Mouse (Mus musculus) liver, embryonic 15.5 days (tissue): ENCODE data around the gene Ppp1r27. TPM values are rescaled to one million over a fixed set of nuclear protein-coding genes. Genes with fewer than 3 reads are reported as not detected.

ENCODE experiments used
- ATAC-seq: fragments of 200-750 bp; cut with Nextera tagmentation; 2 replicates; pipeline ENCODE4 v1.8.0; 2017; ENCODE audit warnings: moderate number of reproducible peaks, mild to moderate bottlenecking, moderate library complexity; ENCODE audit not compliant: insufficient read depth
- H3K27ac ChIP-seq: fragments of 300-500 bp; sonication (generic); replicated peaks from 2 replicates; pipeline ENCODE4 v1.5.1; 2015; ENCODE audit warnings: mild to moderate bottlenecking, inconsistent platforms
- H3K27me3 ChIP-seq: fragments of 300-500 bp; sonication (generic); 2 replicates; pipeline ENCODE4 v1.6.1; 2015; ENCODE audit warnings: mild to moderate bottlenecking, inconsistent platforms
- H3K36me3 ChIP-seq: fragments of 300-500 bp; sonication (generic); replicated peaks from 2 replicates; pipeline ENCODE4 v1.6.1; 2015; ENCODE audit warnings: moderate library complexity, mild to moderate bottlenecking, inconsistent platforms
- H3K4me1 ChIP-seq: fragments of 300-500 bp; sonication (generic); replicated peaks from 2 replicates; pipeline ENCODE4 v1.6.1; 2015; ENCODE audit warnings: inconsistent platforms
- H3K4me2 ChIP-seq: fragments of 300-500 bp; sonication (generic); 2 replicates; pipeline ENCODE4 v1.6.1; 2015; ENCODE audit warnings: moderate library complexity, mild to moderate bottlenecking, inconsistent platforms
- H3K4me3 ChIP-seq: fragments of 300-500 bp; sonication (generic); replicated peaks from 2 replicates; pipeline ENCODE4 v1.5.1; 2015; ENCODE audit warnings: mild to moderate bottlenecking, inconsistent platforms
- H3K9ac ChIP-seq: fragments of 300-500 bp; sonication (generic); 2 replicates; pipeline ENCODE4 v1.6.1; 2015; ENCODE audit warnings: moderate library complexity, mild to moderate bottlenecking, inconsistent platforms
- H3K9me3 ChIP-seq: fragments of 300-500 bp; sonication (generic); replicated peaks from 2 replicates; pipeline ENCODE4 v1.6.1; 2016; ENCODE audit warnings: inconsistent platforms
- WGBS: fragments of 180-500 bp; shearing (Covaris S2); methylation state at CpG from one replicate; pipeline ENCODE4 v1.1.7; 2015; ENCODE audit warnings: mixed read lengths; ENCODE audit not compliant: insufficient replicate concordance; 5-methylcytosine and 5-hydroxymethylcytosine counted together
- polyA plus RNA-seq: library from polyadenylated mRNA; unstranded; fragments of >200 nt; fragmentation: Nextera tagmentation; extraction: Ambion mirVana; gene quantifications from 2 replicates; pipeline ENCODE4 v1.2.1, GENCODE M21; 2015

Ppp1r27 gene
- polyA plus RNA-seq, 1 experiment from 2014 or later, result 0.38 TPM

DNA sequence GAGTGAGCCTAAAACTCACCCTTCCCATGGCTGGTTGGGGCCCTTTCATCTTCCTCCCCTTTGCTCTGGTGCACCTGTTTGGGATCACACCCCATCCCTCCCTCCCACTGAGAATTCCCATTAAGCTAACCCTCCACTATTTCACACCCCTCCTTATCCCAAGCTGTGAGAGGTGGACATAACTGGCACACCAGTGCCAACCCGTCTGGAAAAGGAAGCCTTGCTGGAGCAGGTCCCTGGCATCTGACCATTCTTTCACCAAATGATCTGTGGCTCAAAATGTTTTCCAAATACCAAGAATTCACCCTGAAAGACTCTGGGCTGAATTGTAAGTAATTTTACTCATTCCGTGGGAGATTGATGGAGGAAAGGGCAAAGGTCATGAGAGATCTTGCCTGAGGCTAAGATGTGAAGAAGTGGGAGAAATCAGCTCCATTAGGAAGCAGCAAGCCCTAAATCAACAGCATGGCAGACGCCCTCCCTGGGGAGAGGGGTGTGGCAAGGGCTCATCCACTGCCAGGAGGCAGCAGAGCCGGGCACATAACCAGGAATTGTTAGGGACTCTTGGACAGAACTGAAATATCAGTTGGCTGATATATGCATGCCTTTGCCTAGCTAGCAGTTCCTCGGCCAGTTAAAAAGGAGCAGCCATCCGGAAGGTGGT lies 38.0 kb downstream of the Ppp1r27 start:
- no peak for ATAC-seq
- no peak overlapping the region for H3K4me2 ChIP-seq
- no peak overlapping the region for H3K27ac ChIP-seq
- no peak overlapping the region for H3K9ac ChIP-seq
- H3K4me3 ChIP-seq, result no peak overlapping the region
- peaks cover 43% of the 10 kb centered on the region for H3K4me1 ChIP-seq
- no peaks in the 10 kb centered on the region for H3K27me3 ChIP-seq
- 69% methylated on average over 6 of the region's 6 CpGs for WGBS
- no peaks in the 10 kb centered on the region for H3K9me3 ChIP-seq
- no peaks in the 10 kb centered on the region for H3K36me3 ChIP-seq

- Histone ChIP-seq H3K27ac (peak overlapping the region; percentile 84), H3K36me3 (no peaks in the 10 kb centered on the region), H3K4me1 (peaks cover 46% of the 10 kb centered on the region), H3K9me3 (no peaks in the 10 kb centered on the region), H3K4me3 (peak overlapping the region; percentile 51), H3K9ac (peak overlapping the region; percentile 54), H3K27me3 (no peaks in the 10 kb centered on the region), H3K4me2 (peak overlapping the region; percentile 73)
- peak; percentile 70 for ATAC-seq
- WGBS, result 2% methylated on average over 16 of the region's 16 CpGs
These were observed 40.4 kb downstream of the Ppp1r27 start for GRCm38 (mm10) chr11:120510375-120511030.

GRCm38 (mm10) chr11:120509940-120510339 lies 41.0 kb downstream of the Ppp1r27 start:
- H3K4me1 ChIP-seq, result peaks cover 43% of the 10 kb centered on the region
- H3K4me3 ChIP-seq, result peak overlapping the region; percentile 51; the same call in 1 of the 2 replicates
- peak overlapping the region; percentile 73 for H3K4me2 ChIP-seq
- no peaks in the 10 kb centered on the region for H3K9me3 ChIP-seq
- H3K27ac ChIP-seq, result peak overlapping the region; percentile 84
- ATAC-seq, result peak; percentile 17; the same call in 1 of the 2 replicates
- no peaks in the 10 kb centered on the region for H3K36me3 ChIP-seq
- peak overlapping the region; percentile 54; the same call in 1 of the 2 replicates for H3K9ac ChIP-seq
- 14% methylated on average over 4 of the region's 4 CpGs for WGBS
- H3K27me3 ChIP-seq, result no peaks in the 10 kb centered on the region

GRCm38 (mm10) chr11:120508290-120508870 lies 42.6 kb downstream of the Ppp1r27 start:
- Histone ChIP-seq H3K27me3 (no peaks in the 10 kb centered on the region), H3K9me3 (no peaks in the 10 kb centered on the region), H3K36me3 (no peaks in the 10 kb centered on the region), H3K4me3 (no peak overlapping the region), H3K4me2 (no peak overlapping the region), H3K27ac (no peak overlapping the region), H3K9ac (no peak overlapping the region), H3K4me1 (peaks cover 43% of the 10 kb centered on the region)
- 74% methylated on average over 9 of the region's 9 CpGs for WGBS
- ATAC-seq, result no peak

DNA sequence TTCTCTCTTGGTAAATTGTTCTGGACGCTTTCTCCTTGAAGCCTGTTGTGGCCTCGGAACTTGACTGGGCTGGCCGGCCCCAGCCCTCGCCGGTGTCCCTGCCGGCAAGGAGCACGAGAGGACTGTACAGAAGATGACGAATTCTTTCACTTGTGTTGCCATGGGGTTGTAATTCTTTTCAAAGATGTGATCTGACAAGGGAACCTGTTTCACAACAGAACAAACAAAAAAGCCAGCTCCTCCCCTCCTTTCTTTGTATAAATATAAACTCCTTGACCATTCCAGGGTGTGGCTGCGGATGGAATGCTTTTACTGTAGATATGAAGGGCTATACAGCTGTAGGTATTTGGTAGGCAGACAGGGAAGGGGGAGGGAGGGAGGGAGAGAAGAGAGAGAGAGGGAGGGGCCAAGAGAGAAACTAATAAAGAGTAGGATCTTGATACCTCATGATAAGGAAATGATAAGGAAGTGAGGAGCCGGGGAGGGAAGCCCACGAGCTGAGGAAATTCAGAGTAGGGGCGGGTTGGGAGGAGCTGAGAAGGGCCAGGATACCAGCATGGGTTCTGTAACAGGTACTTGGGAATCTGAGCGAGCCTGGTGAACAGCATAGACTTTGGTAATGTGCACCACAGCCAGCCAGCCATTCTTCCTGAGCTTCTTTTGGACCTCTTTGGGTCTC lies 43.2 kb downstream of the Ppp1r27 start:
- Histone ChIP-seq H3K4me1 (peaks cover 43% of the 10 kb centered on the region), H3K36me3 (no peaks in the 10 kb centered on the region), H3K27me3 (no peaks in the 10 kb centered on the region), H3K4me2 (no peak overlapping the region), H3K9ac (no peak overlapping the region), H3K9me3 (no peaks in the 10 kb centered on the region), H3K27ac (no peak overlapping the region), H3K4me3 (no peak overlapping the region)
- 62% methylated on average over 13 of the region's 13 CpGs for WGBS
- ATAC-seq, result no peak

DNA sequence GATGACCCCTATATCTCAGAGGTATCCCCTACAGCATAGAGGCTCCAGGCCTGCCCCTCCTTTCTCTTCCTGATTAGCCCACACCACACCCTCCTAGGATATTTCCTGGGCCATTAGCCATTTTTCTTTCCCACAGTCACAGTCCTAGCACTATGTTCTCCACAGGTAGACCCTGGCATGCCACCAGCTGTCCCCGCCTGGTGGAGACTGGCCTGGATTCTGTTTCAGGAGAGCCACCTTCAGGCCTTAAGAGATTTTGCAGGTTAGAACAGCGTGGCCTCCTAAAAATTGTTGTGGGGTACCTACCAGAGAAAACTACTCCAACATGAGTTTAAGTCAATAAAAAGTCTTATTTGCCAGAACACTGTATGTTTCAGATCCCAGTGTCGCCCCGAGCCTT lies 44.0 kb downstream of the Ppp1r27 start:
- H3K9ac ChIP-seq, result no peak overlapping the region

DNA sequence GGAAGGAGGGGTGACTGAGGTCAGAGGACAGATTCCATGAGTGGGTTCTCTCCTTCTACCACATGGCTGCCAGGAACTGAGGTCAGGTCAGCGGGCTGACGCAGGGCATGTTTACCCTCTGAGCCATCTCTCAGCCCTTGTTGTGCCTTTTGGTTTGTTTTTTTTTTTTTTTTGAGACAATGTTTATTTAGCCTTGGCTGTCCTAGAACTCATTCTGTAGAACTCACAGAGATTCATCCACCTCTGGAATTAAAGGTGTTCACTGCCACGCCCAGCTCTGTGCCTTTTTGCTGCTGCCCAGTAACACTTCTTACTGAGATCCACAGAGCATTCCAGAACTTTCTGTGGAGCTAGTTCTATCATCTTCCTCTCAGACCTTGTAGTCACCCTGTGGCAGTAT lies 45.3 kb downstream of the Ppp1r27 start:
- Histone ChIP-seq H3K4me3 (no peak overlapping the region), H3K4me2 (no peak overlapping the region), H3K27ac (no peak overlapping the region), H3K9me3 (no peaks in the 10 kb centered on the region), H3K36me3 (no peaks in the 10 kb centered on the region), H3K4me1 (peaks cover 31% of the 10 kb centered on the region), H3K27me3 (peaks cover 5% of the 10 kb centered on the region; the same call in 1 of the 2 replicates), H3K9ac (no peak overlapping the region)
- no peak for ATAC-seq
- WGBS, result 78% methylated on average over 3 of the region's 3 CpGs

More for the DNA sequence above, 44.0 kb downstream of the Ppp1r27 start:
- Histone ChIP-seq H3K36me3 (no peaks in the 10 kb centered on the region), H3K4me1 (peaks cover 43% of the 10 kb centered on the region), H3K27ac (no peak overlapping the region), H3K4me3 (no peak overlapping the region), H3K9me3 (no peaks in the 10 kb centered on the region), H3K4me2 (no peak overlapping the region), H3K27me3 (no peaks in the 10 kb centered on the region)
- 51% methylated on average over 4 of the region's 4 CpGs for WGBS
- ATAC-seq, result no peak

- peaks cover 9% of the 10 kb centered on the region; the same call in 1 of the 2 replicates for H3K27me3 ChIP-seq
- no peaks in the 10 kb centered on the region for H3K9me3 ChIP-seq
- no peak overlapping the region for H3K4me3 ChIP-seq
- H3K9ac ChIP-seq, result no peak overlapping the region
- H3K4me1 ChIP-seq, result peaks cover 12% of the 10 kb centered on the region
- 56% methylated on average over 4 of the region's 4 CpGs for WGBS
- peaks cover 18% of the 10 kb centered on the region for H3K36me3 ChIP-seq
- no peak overlapping the region for H3K27ac ChIP-seq
- ATAC-seq, result no peak
- no peak overlapping the region for H3K4me2 ChIP-seq
These were observed 49.2 kb downstream of the Ppp1r27 start for GRCm38 (mm10) chr11:120501701-120502100.

DNA sequence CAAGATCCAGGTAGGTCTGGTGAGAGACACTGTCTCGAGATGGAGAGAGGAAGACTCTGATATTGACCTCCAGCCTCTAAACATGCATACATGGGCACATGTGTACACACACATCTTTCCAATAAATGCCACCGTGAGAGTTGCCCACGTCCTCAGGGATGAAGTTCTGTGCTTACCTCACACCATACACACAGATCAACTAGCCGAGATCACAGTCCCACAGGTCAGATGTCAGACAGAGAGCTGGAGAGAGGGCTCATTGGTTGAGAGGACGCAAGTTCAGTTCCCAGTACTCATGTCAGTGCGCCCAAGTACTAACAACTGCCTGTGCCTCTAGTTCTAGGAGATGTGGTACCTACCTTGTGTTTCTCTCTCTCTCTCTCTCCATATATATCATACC lies 49.9 kb downstream of the Ppp1r27 start:
- WGBS, result 47% methylated on average over 6 of the region's 6 CpGs
- no peak overlapping the region for H3K9ac ChIP-seq
- peaks cover 9% of the 10 kb centered on the region; the same call in 1 of the 2 replicates for H3K27me3 ChIP-seq
- H3K27ac ChIP-seq, result no peak overlapping the region
- peaks cover 7% of the 10 kb centered on the region for H3K4me1 ChIP-seq
- H3K36me3 ChIP-seq, result peaks cover 25% of the 10 kb centered on the region
- ATAC-seq, result no peak
- no peak overlapping the region for H3K4me3 ChIP-seq
- H3K4me2 ChIP-seq, result no peak overlapping the region
- H3K9me3 ChIP-seq, result no peaks in the 10 kb centered on the region

- no peak overlapping the region for H3K27ac ChIP-seq
These were observed 50.6 kb downstream of the Ppp1r27 start for GRCm38 (mm10) chr11:120500357-120500756.

More at GRCm38 (mm10) chr11:120500357-120500756, 50.6 kb downstream of the Ppp1r27 start:
- H3K4me3 ChIP-seq, result no peak overlapping the region
- H3K27me3 ChIP-seq, result peaks cover 9% of the 10 kb centered on the region; the same call in 1 of the 2 replicates
- no peak for ATAC-seq
- peaks cover 32% of the 10 kb centered on the region for H3K36me3 ChIP-seq
- no peak overlapping the region for H3K9ac ChIP-seq
- WGBS, result 8% methylated on average over 3 of the region's 3 CpGs
- H3K4me2 ChIP-seq, result no peak overlapping the region
- peaks cover 7% of the 10 kb centered on the region for H3K4me1 ChIP-seq
- H3K9me3 ChIP-seq, result no peaks in the 10 kb centered on the region
